Mouse (Mus musculus) megakaryocyte, embryonic 14.5 days (primary cell): ENCODE data around the gene Tnrc18. TPM values are rescaled to one million over a fixed set of nuclear protein-coding genes. Genes with fewer than 3 reads are reported as not detected.

Experiments
- H3K27me3 ChIP-seq: replicated peaks from 2 replicates; pipeline ENCODE3; 2012; ENCODE audit warnings: inconsistent platforms
- H3K36me3 ChIP-seq: replicated peaks from 2 replicates; pipeline ENCODE3; 2012; ENCODE audit warnings: low read length, inconsistent platforms, mixed read lengths
- H3K4me1 ChIP-seq: 2 replicates; pipeline ENCODE4 v1.6.1; 2012; ENCODE audit warnings: inconsistent platforms
- H3K4me3 ChIP-seq: replicated peaks from 2 replicates; pipeline ENCODE3; 2012; ENCODE audit warnings: moderate library complexity, mild to moderate bottlenecking, inconsistent platforms
- H3K9me3 ChIP-seq: 2 replicates; pipeline ENCODE4 v1.6.1; 2012; ENCODE audit warnings: inconsistent platforms
- FLI1 ChIP-seq: IDR thresholded peaks from 2 replicates; pipeline ENCODE4 v1.6.1; 2012; ENCODE audit warnings: low read length, inconsistent platforms, mixed read lengths
- GATA1 ChIP-seq: IDR thresholded peaks from 3 replicates; pipeline ENCODE4 v1.6.1; 2012; ENCODE audit warnings: mixed read lengths, low read length, inconsistent platforms, borderline replicate concordance
- polyA plus RNA-seq: library from polyadenylated mRNA; stranded (reverse); fragments of >175 nt; gene quantifications from 2 replicates; pipeline ENCODE4 v1.2.3, GENCODE M21; 2012; ENCODE audit warnings: low replicate concordance; ENCODE audit not compliant: insufficient read depth

Tnrc18 gene
- polyA plus RNA-seq, 1 experiment = 36.1 TPM

GRCm38 (mm10) chr5:142816811-142817523 lies 495 bp downstream of the Tnrc18 start:
- H3K9me3 ChIP-seq = no peaks in the 10 kb centered on the region
- peak overlapping the region; percentile 93 for H3K4me3 ChIP-seq
- no peaks in the 10 kb centered on the region for H3K36me3 ChIP-seq
- peaks cover 96% of the 10 kb centered on the region for H3K27me3 ChIP-seq
- H3K4me1 ChIP-seq = peaks cover 74% of the 10 kb centered on the region
- TF ChIP-seq GATA1 (no peak), FLI1 (no peak)

DNA sequence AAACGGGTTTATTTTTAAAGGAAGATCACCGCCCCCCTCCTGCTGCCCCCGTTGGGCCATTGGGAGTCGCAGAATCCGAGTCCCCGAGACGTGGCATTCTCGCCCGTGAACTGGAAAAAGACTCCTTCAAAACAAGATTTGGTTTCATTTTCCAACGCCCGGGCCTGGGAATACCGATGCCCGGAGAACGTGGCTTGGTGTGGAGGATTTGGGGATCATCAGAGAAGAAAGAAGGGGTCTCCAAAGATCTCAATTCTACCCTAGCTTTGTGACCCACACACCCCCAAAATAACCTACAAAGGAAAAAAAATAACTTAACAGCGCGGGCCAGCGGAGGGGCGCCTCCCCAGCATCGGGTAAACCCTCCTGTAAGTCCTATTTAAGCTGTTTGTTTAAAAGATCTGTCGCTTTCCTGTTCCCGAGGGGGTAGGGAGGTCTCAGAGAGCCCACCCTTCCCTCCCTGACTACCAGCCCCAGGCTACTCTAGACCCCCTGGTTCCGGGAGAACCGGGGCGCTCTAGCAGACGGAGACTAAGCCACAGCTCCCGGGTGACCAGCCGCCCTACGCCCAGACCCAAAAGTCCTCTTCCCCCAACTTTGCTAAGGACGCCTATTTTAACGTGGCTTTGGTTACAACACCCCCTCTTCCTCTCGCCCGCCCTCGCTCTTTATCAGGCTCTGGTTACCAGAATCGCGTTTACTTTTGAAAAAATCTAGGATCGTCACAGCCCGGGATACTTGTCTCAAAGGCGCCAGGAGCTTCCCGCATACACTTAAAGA lies 1.2 kb downstream of the Tnrc18 start:
- Histone ChIP-seq H3K9me3 (no peaks in the 10 kb centered on the region), H3K4me1 (peaks cover 66% of the 10 kb centered on the region), H3K27me3 (peaks cover 96% of the 10 kb centered on the region), H3K36me3 (no peaks in the 10 kb centered on the region), H3K4me3 (peak overlapping the region; percentile 93)
- no peak for TF ChIP-seq FLI1
- TF ChIP-seq GATA1 = no peak

DNA sequence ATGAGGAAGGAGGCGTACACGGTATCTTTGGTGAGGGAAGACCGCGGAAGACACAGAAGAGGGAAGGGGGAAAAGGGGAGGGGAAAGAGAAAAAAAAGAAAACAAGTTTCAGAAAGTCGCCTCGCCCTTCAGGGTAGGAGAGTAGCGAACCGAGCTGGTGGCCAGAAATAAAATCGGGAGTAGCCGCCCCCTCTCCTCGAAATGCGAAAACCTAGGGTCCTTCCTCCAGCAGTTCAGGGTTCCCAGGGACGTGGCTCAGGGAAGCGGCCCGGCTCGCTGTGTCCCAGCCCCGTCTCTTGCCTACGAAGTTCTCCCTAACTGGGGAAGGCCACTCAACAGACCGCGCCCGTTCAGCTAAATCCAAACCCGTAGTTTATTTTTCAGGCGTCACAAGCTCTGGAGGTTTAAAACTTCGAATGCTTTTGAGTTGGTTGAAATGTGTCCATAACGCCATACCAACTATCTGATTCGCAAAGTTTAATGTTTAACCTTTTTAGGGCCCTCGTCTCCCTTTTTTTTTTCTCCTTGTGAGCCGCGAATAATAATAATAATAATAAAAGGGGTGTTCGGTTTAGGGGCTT lies 2.0 kb downstream of the Tnrc18 start:
- H3K36me3 ChIP-seq = no peaks in the 10 kb centered on the region
- H3K4me3 ChIP-seq = peak overlapping the region; percentile 93
- TF ChIP-seq FLI1 (no peak), GATA1 (no peak)
- no peaks in the 10 kb centered on the region for H3K9me3 ChIP-seq
- H3K4me1 ChIP-seq = peaks cover 59% of the 10 kb centered on the region
- H3K27me3 ChIP-seq = peaks cover 96% of the 10 kb centered on the region

GRCm38 (mm10) chr5:142814711-142815420 lies 2.6 kb downstream of the Tnrc18 start:
- H3K9me3 ChIP-seq = no peaks in the 10 kb centered on the region
- peak overlapping the region; percentile 93 for H3K4me3 ChIP-seq
- TF ChIP-seq FLI1 = no peak
- no peak for TF ChIP-seq GATA1
- H3K4me1 ChIP-seq = peaks cover 54% of the 10 kb centered on the region
- H3K36me3 ChIP-seq = no peaks in the 10 kb centered on the region
- H3K27me3 ChIP-seq = peaks cover 94% of the 10 kb centered on the region

GRCm38 (mm10) chr5:142814161-142814651 lies 3.3 kb downstream of the Tnrc18 start:
- TF ChIP-seq FLI1 = no peak
- no peak for TF ChIP-seq GATA1
- Histone ChIP-seq H3K4me1 (peaks cover 48% of the 10 kb centered on the region), H3K27me3 (peaks cover 91% of the 10 kb centered on the region), H3K36me3 (no peaks in the 10 kb centered on the region), H3K4me3 (peak overlapping the region; percentile 93), H3K9me3 (no peaks in the 10 kb centered on the region)

- TF ChIP-seq FLI1 = no peak
- no peak for TF ChIP-seq GATA1
- no peaks in the 10 kb centered on the region for H3K36me3 ChIP-seq
- no peaks in the 10 kb centered on the region for H3K9me3 ChIP-seq
- peaks cover 44% of the 10 kb centered on the region for H3K4me1 ChIP-seq
- H3K4me3 ChIP-seq = peak overlapping the region; percentile 93
- H3K27me3 ChIP-seq = peaks cover 89% of the 10 kb centered on the region
These were observed 3.7 kb downstream of the Tnrc18 start for GRCm38 (mm10) chr5:142813722-142814111.

DNA sequence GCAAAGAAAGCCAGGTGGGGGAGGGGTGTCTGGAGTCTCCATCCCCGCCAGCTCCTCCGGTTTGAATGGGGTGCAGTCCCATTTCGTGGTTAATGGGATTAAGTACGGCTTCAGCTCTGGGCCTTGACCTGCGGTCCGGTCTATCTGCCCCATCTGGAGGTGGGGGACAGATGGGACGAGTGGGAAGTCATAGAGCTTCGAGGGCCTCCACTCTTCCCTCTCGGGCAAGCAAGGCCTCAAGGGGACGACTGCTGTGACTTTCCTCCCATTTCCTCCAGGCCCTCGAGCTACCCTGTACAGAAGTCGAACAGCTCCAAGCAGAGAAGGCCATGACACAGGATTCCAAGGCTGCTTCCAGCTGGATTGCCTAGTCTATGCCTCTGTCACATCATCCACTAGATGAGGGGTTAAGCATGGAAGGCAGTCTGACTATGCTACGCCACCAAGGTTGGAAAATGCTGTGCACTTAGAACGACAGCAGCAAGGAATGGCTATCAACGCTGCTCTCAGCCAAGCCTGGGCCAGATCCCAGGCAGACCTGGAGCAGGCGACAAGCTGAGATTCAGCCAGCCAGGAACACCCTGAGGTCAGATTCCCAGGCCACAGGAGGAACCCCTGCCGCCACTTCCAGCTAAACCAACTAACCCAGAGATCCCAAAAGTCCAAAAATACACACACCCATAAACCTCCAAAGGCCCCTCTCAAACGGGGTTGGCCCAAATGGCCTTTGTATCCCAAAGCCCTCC lies 4.3 kb downstream of the Tnrc18 start:
- peaks cover 84% of the 10 kb centered on the region for H3K27me3 ChIP-seq
- peak overlapping the region; percentile 68 for H3K4me3 ChIP-seq
- peaks cover 39% of the 10 kb centered on the region for H3K4me1 ChIP-seq
- H3K9me3 ChIP-seq = no peaks in the 10 kb centered on the region
- H3K36me3 ChIP-seq = no peaks in the 10 kb centered on the region
- TF ChIP-seq FLI1 (no peak), GATA1 (no peak)

DNA sequence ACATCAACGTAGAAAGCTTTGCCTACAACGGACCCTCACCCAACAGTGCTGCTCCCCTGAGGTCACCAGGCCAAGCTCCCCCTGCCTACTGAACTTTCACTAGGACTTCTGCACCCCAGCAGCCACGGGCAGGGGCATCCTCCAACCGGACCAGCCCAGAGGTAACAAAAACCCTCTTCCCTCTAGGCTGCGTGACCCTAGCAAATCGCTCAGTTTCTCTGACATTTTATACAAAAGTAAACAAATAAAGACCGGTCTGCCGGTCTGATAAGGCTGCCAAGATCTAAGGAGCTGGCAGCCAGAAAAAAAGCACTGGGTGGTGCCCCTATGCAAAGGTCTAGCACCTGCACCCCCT lies 4.9 kb downstream of the Tnrc18 start:
- Histone ChIP-seq H3K36me3 (no peaks in the 10 kb centered on the region), H3K4me1 (peaks cover 33% of the 10 kb centered on the region), H3K9me3 (no peaks in the 10 kb centered on the region), H3K4me3 (no peak overlapping the region), H3K27me3 (peaks cover 81% of the 10 kb centered on the region)
- no peak for TF ChIP-seq FLI1

GRCm38 (mm10) chr5:142811870-142812443 lies 5.5 kb downstream of the Tnrc18 start:
- Histone ChIP-seq H3K4me1 (peaks cover 27% of the 10 kb centered on the region), H3K4me3 (no peak overlapping the region), H3K9me3 (peaks cover 3% of the 10 kb centered on the region; the same call in 1 of the 2 replicates), H3K27me3 (peaks cover 79% of the 10 kb centered on the region), H3K36me3 (no peaks in the 10 kb centered on the region)
- TF ChIP-seq GATA1 = no peak
